Mouse (Mus musculus) heart, embryonic 13.5 days (tissue): ENCODE data around the gene Mtch2. TPM values are rescaled to one million over a fixed set of nuclear protein-coding genes. Genes with fewer than 3 reads are reported as not detected.
A peak's percentile ranks its signal among the peaks of the same experiment; 100 is the strongest.
"Not testable (repeated sequence)": the region's sequence is repeated elsewhere in the genome, so short reads cannot be mapped to it uniquely, and the experiment has no call there.

Experiments used
- ATAC-seq: fragments of 200-750 bp; cut with Nextera tagmentation; 2 replicates; pipeline ENCODE4 v1.8.0; 2017; ENCODE audit warnings: moderate TSS enrichment; ENCODE audit not compliant: insufficient number of reproducible peaks, low FRiP score, low TSS enrichment; ENCODE audit errors: extremely low read depth
- H3K27ac ChIP-seq: fragments of 300-500 bp; sonication (generic); replicated peaks from 2 replicates; pipeline ENCODE4 v1.5.1; 2015; ENCODE audit warnings: moderate library complexity, mild to moderate bottlenecking, inconsistent platforms
- H3K27me3 ChIP-seq: fragments of 300-500 bp; sonication (generic); replicated peaks from 2 replicates; pipeline ENCODE4 v1.6.1; 2015; ENCODE audit warnings: mild to moderate bottlenecking, inconsistent platforms
- H3K36me3 ChIP-seq: fragments of 300-500 bp; sonication (generic); 2 replicates; pipeline ENCODE4 v1.6.1; 2015; ENCODE audit warnings: mild to moderate bottlenecking, inconsistent platforms
- H3K4me1 ChIP-seq: fragments of 300-500 bp; sonication (generic); 2 replicates; pipeline ENCODE4 v1.6.1; 2015; ENCODE audit warnings: inconsistent platforms
- H3K4me2 ChIP-seq: fragments of 300-500 bp; sonication (generic); 2 replicates; pipeline ENCODE4 v1.6.1; 2015; ENCODE audit warnings: inconsistent platforms, mild to moderate bottlenecking, moderate library complexity
- H3K4me3 ChIP-seq: fragments of 300-500 bp; sonication (generic); 2 replicates; pipeline ENCODE4 v1.5.1; 2015; ENCODE audit warnings: moderate library complexity, mild to moderate bottlenecking, inconsistent platforms
- H3K9ac ChIP-seq: fragments of 300-500 bp; sonication (generic); 2 replicates; pipeline ENCODE4 v1.6.1; 2015; ENCODE audit warnings: inconsistent platforms, mild to moderate bottlenecking, moderate library complexity
- H3K9me3 ChIP-seq: fragments of 300-500 bp; sonication (generic); 2 replicates; pipeline ENCODE4 v1.6.1; 2016; ENCODE audit warnings: inconsistent platforms
- WGBS: fragments of 180-500 bp; shearing (Covaris S2); methylation state at CpG from one replicate; pipeline ENCODE4 v1.1.7; 2015; ENCODE audit warnings: mixed read lengths; 5-methylcytosine and 5-hydroxymethylcytosine counted together
- polyA plus RNA-seq: library from polyadenylated mRNA; unstranded; fragments of >200 nt; fragmentation: Nextera tagmentation; extraction: Ambion mirVana; gene quantifications from 2 replicates; pipeline ENCODE4 v1.2.1, GENCODE M21; 2015

Mtch2 gene
- polyA plus RNA-seq, 1 experiment from 2014 or later: 205 TPM

GRCm38 (mm10) chr2:90885218-90886041, 38.5 kb downstream of the Mtch2 start, which contains the start of gene C1qtnf4:
TSS of gene C1qtnf4 (plus strand) at chr2:90885860.
- H3K36me3 ChIP-seq: no peaks in the 10 kb centered on the region
- H3K27ac ChIP-seq: no peak within 1 kb of the TSS
- H3K4me2 ChIP-seq: peak within 1 kb of the TSS; percentile 93
- H3K9me3 ChIP-seq: 0 out of 2 replicates have a peak, but pooled peaks cover 5% of the 10 kb centered on the region
- H3K27me3 ChIP-seq: peaks cover 63% of the 10 kb centered on the region
- 2% methylated on average over 44 of the region's 45 CpGs for WGBS
- peaks cover 50% of the 10 kb centered on the region for H3K4me1 ChIP-seq
- no peak for ATAC-seq
- H3K4me3 ChIP-seq: peak within 1 kb of the TSS; percentile 65
- peak within 1 kb of the TSS; percentile 83 for H3K9ac ChIP-seq

- peaks cover 64% of the 10 kb centered on the region for H3K27me3 ChIP-seq
- H3K9me3 ChIP-seq: 0 out of 2 replicates have a peak, but pooled peaks cover 5% of the 10 kb centered on the region
- peak overlapping the region; percentile 83 for H3K9ac ChIP-seq
- H3K4me1 ChIP-seq: peaks cover 56% of the 10 kb centered on the region
- peak overlapping the region; percentile 93 for H3K4me2 ChIP-seq
- WGBS: 45% methylated on average over 6 of the region's 6 CpGs
- no peak overlapping the region for H3K27ac ChIP-seq
- ATAC-seq: no peak
- H3K36me3 ChIP-seq: no peaks in the 10 kb centered on the region
- peak overlapping the region; percentile 65 for H3K4me3 ChIP-seq
Observed at GRCm38 (mm10) chr2:90886436-90886835, 39.5 kb downstream of the Mtch2 start.

- Histone ChIP-seq H3K4me3 (no peak overlapping the region), H3K9me3 (0 out of 2 replicates have a peak, but pooled peaks cover 5% of the 10 kb centered on the region), H3K36me3 (0 out of 2 replicates have a peak, but pooled peaks cover 7% of the 10 kb centered on the region), H3K4me2 (no peak overlapping the region), H3K4me1 (peaks cover 56% of the 10 kb centered on the region), H3K27me3 (peaks cover 63% of the 10 kb centered on the region), H3K27ac (no peak overlapping the region), H3K9ac (no peak overlapping the region)
- no peak for ATAC-seq
- 40% methylated on average over 5 of the region's 5 CpGs for WGBS
Observed at GRCm38 (mm10) chr2:90887627-90888026, 40.7 kb downstream of the Mtch2 start.

- Histone ChIP-seq H3K4me2 (peak overlapping the region; percentile 77), H3K4me3 (peak overlapping the region; percentile 65), H3K27ac (no peak overlapping the region; the same call in 1 of the 2 replicates), H3K27me3 (peaks cover 53% of the 10 kb centered on the region), H3K36me3 (peaks cover 25% of the 10 kb centered on the region), H3K9me3 (no peaks in the 10 kb centered on the region), H3K4me1 (peaks cover 67% of the 10 kb centered on the region), H3K9ac (peak overlapping the region; percentile 81)
- 3% methylated on average over 132 of the region's 133 CpGs for WGBS
- peak; percentile 72 for ATAC-seq
Observed at GRCm38 (mm10) chr2:90889550-90890548, 42.9 kb downstream of the Mtch2 start.

- ATAC-seq: no peak
- Histone ChIP-seq H3K27ac (no peak overlapping the region; the same call in 1 of the 2 replicates), H3K4me1 (peaks cover 32% of the 10 kb centered on the region), H3K36me3 (peaks cover 64% of the 10 kb centered on the region), H3K27me3 (peaks cover 14% of the 10 kb centered on the region), H3K4me2 (no peak overlapping the region), H3K4me3 (no peak overlapping the region), H3K9ac (peak overlapping the region; percentile 26; the same call in 1 of the 2 replicates), H3K9me3 (no peaks in the 10 kb centered on the region)
- WGBS: 57% methylated on average over 6 of the region's 6 CpGs
Observed at GRCm38 (mm10) chr2:90893673-90894298, 46.8 kb downstream of the Mtch2 start.

- H3K4me2 ChIP-seq, H3K27ac ChIP-seq, H3K4me3 ChIP-seq, H3K9me3 ChIP-seq, H3K27me3 ChIP-seq, H3K9ac ChIP-seq, ATAC-seq: not testable (repeated sequence)
- Histone ChIP-seq H3K4me1 (peaks cover 29% of the 10 kb centered on the region), H3K36me3 (peaks cover 69% of the 10 kb centered on the region)
- 64% methylated on average over 3 of the region's 3 CpGs for WGBS
Observed at GRCm38 (mm10) chr2:90894299-90894677, 47.3 kb downstream of the Mtch2 start.

- H3K4me3 ChIP-seq: peak overlapping the region; percentile 82
- H3K9me3 ChIP-seq: no peaks in the 10 kb centered on the region
- H3K27me3 ChIP-seq: no peaks in the 10 kb centered on the region
- peaks cover 68% of the 10 kb centered on the region for H3K36me3 ChIP-seq
- peaks cover 27% of the 10 kb centered on the region for H3K4me1 ChIP-seq
- H3K27ac ChIP-seq: peak overlapping the region; percentile 94
- H3K4me2 ChIP-seq: peak overlapping the region; percentile 84
- no peak for ATAC-seq
- peak overlapping the region; percentile 96 for H3K9ac ChIP-seq
- 85% methylated on average over 2 of the region's 2 CpGs for WGBS
Observed at GRCm38 (mm10) chr2:90903398-90903797, 56.4 kb downstream of the Mtch2 start.

- Histone ChIP-seq H3K4me3 (peak within 1 kb of the TSS; percentile 82), H3K27me3 (no peaks in the 10 kb centered on the region), H3K9ac (peak within 1 kb of the TSS; percentile 96), H3K4me2 (peak within 1 kb of the TSS; percentile 84), H3K36me3 (peaks cover 68% of the 10 kb centered on the region), H3K27ac (peak within 1 kb of the TSS; percentile 94), H3K4me1 (peaks cover 31% of the 10 kb centered on the region), H3K9me3 (no peaks in the 10 kb centered on the region)
- under 1% methylated on average over 43 of the region's 43 CpGs for WGBS
- ATAC-seq: peak; percentile 83
Observed at GRCm38 (mm10) chr2:90904076-90904855, 57.3 kb downstream of the Mtch2 start, which contains the start of the genes Kbtbd4 and Ndufs3. TSS of gene Kbtbd4 (plus strand) at chr2:90904740. TSS of gene Ndufs3 (minus strand) at chr2:90904827.

GRCm38 (mm10) chr2:90904856-90905224, 57.9 kb downstream of the Mtch2 start:
- peaks cover 37% of the 10 kb centered on the region for H3K4me1 ChIP-seq
- under 1% methylated on average over 21 of the region's 21 CpGs for WGBS
- H3K27ac ChIP-seq: peak overlapping the region; percentile 94
- no peaks in the 10 kb centered on the region for H3K9me3 ChIP-seq
- H3K4me2 ChIP-seq: peak overlapping the region; percentile 84
- H3K36me3 ChIP-seq: peaks cover 68% of the 10 kb centered on the region
- H3K9ac ChIP-seq: peak overlapping the region; percentile 96
- peak overlapping the region; percentile 82 for H3K4me3 ChIP-seq
- H3K27me3 ChIP-seq: no peaks in the 10 kb centered on the region
- peak; percentile 45; the same call in 1 of the 2 replicates for ATAC-seq

GRCm38 (mm10) chr2:90906721-90907120, 59.8 kb downstream of the Mtch2 start:
- no peaks in the 10 kb centered on the region for H3K9me3 ChIP-seq
- H3K36me3 ChIP-seq: peaks cover 69% of the 10 kb centered on the region
- H3K27ac ChIP-seq: no peak overlapping the region
- 97% methylated on average over 2 of the region's 2 CpGs for WGBS
- H3K4me3 ChIP-seq: no peak overlapping the region
- H3K4me2 ChIP-seq: no peak overlapping the region
- ATAC-seq: no peak
- H3K9ac ChIP-seq: no peak overlapping the region
- H3K4me1 ChIP-seq: peaks cover 40% of the 10 kb centered on the region
- H3K27me3 ChIP-seq: no peaks in the 10 kb centered on the region
